Mouse (Mus musculus) testis, adult 2 months (tissue): Measurements from ENCODE around the gene Ptpn1.

Experiments
- CTCF ChIP-seq: fragments of 200-500 bp; IDR thresholded peaks from 2 replicates; pipeline ENCODE4 v1.5.1; 2012; ENCODE audit warnings: low read depth, mild to moderate bottlenecking, inconsistent platforms, low read length, moderate library complexity; ENCODE audit not compliant: control insufficient read depth, insufficient read depth, insufficient replicate concordance
- POLR2A ChIP-seq: fragments of 200-500 bp; IDR thresholded peaks from 2 replicates; pipeline ENCODE4 v1.6.1; 2012; ENCODE audit warnings: low read depth, mild to moderate bottlenecking, inconsistent platforms, low read length, moderate library complexity; ENCODE audit not compliant: control insufficient read depth

GRCm38 (mm10) chr2:167963778-167964300, 32.0 kb downstream of the Ptpn1 start:
- TF ChIP-seq CTCF (no peak), POLR2A (no peak)
